Mouse (Mus musculus) hindbrain, embryonic 12.5 days (tissue): ENCODE data around the gene Lrrc55. TPM values are rescaled to one million over a fixed set of nuclear protein-coding genes. Genes with fewer than 3 reads are reported as not detected.

Source experiments
- polyA plus RNA-seq: library from polyadenylated mRNA; unstranded; fragments of >200 nt; fragmentation: Nextera tagmentation; extraction: Ambion mirVana; gene quantifications from 2 replicates; pipeline ENCODE4 v1.2.1, GENCODE M21; 2016

The Lrrc55 gene
- polyA plus RNA-seq, 1 experiment from 2014 or later: 3.1 TPM

Other genes with a start within 250 kb of the Lrrc55 start
- gene Prg2, start 216.7 kb downstream of the Lrrc55 start, polyA plus RNA-seq: 0.26 TPM in 1 of 2 replicates, not detected in the other
- gene Prg3, start 209.0 kb downstream of the Lrrc55 start, polyA plus RNA-seq: not detected in 2 replicates
- 239 and 240 TPM in 2 replicates for gene Ssrp1, start 160.0 kb downstream of the Lrrc55 start, polyA plus RNA-seq
- 18.1 and 23.7 TPM in 2 replicates for gene P2rx3, start 159.7 kb downstream of the Lrrc55 start, polyA plus RNA-seq
- gene Tnks1bp1, start 149.2 kb downstream of the Lrrc55 start, polyA plus RNA-seq: 42.2 and 46.7 TPM in 2 replicates
- gene Aplnr, start 61.0 kb downstream of the Lrrc55 start, polyA plus RNA-seq: 41.5 and 48.4 TPM in 2 replicates
- gene Olfr987, start 142.1 kb upstream of the Lrrc55 start, polyA plus RNA-seq: not detected in 2 replicates
- not detected in 2 replicates for gene Olfr988, start 166.0 kb upstream of the Lrrc55 start, polyA plus RNA-seq
- not detected in 2 replicates for gene Olfr992, start 212.3 kb upstream of the Lrrc55 start, polyA plus RNA-seq
- not detected in 2 replicates for gene Olfr993, start 217.7 kb upstream of the Lrrc55 start, polyA plus RNA-seq
- gene Olfr994, start 239.3 kb upstream of the Lrrc55 start, polyA plus RNA-seq: not detected in 2 replicates
- gene Olfr995, start 246.4 kb upstream of the Lrrc55 start, polyA plus RNA-seq: not detected in 2 replicates